Mouse (Mus musculus) limb, embryonic 15.5 days (tissue): ENCODE measurements around the gene Cfap298. TPM values are rescaled to one million over a fixed set of nuclear protein-coding genes. Genes with fewer than 3 reads are reported as not detected.

Experiments
- ATAC-seq: fragments of 200-750 bp; cut with Nextera tagmentation; 2 replicates; pipeline ENCODE4 v1.8.0; 2017; ENCODE audit warnings: low read depth, moderate TSS enrichment; ENCODE audit not compliant: insufficient number of reproducible peaks, low FRiP score, low TSS enrichment
- H3K27ac ChIP-seq: fragments of 300-500 bp; sonication (generic); 2 replicates; pipeline ENCODE4 v1.5.1; 2015; ENCODE audit warnings: moderate library complexity, mild to moderate bottlenecking, inconsistent platforms
- H3K27me3 ChIP-seq: fragments of 300-500 bp; sonication (generic); 2 replicates; pipeline ENCODE4 v1.6.1; 2015; ENCODE audit warnings: inconsistent platforms
- H3K36me3 ChIP-seq: fragments of 300-500 bp; sonication (generic); 2 replicates; pipeline ENCODE4 v1.6.1; 2015; ENCODE audit warnings: inconsistent platforms
- H3K4me1 ChIP-seq: fragments of 300-500 bp; sonication (generic); 2 replicates; pipeline ENCODE4 v1.6.1; 2015; ENCODE audit warnings: inconsistent platforms
- H3K4me2 ChIP-seq: fragments of 300-500 bp; sonication (generic); 2 replicates; pipeline ENCODE4 v1.6.1; 2015; ENCODE audit warnings: mild to moderate bottlenecking, inconsistent platforms
- H3K4me3 ChIP-seq: fragments of 300-500 bp; sonication (generic); 2 replicates; pipeline ENCODE4 v1.5.1; 2015; ENCODE audit warnings: mild to moderate bottlenecking, inconsistent platforms
- H3K9ac ChIP-seq: fragments of 300-500 bp; sonication (generic); 2 replicates; pipeline ENCODE4 v1.6.1; 2015; ENCODE audit warnings: inconsistent platforms
- H3K9me3 ChIP-seq: fragments of 300-500 bp; sonication (generic); 2 replicates; pipeline ENCODE4 v1.6.1; 2016; ENCODE audit warnings: inconsistent platforms
- WGBS: fragments of 180-500 bp; shearing (Covaris S2); methylation state at CpG from one replicate; pipeline ENCODE4 v1.1.7; 2015; 5-methylcytosine and 5-hydroxymethylcytosine counted together
- polyA plus RNA-seq: library from polyadenylated mRNA; unstranded; fragments of >200 nt; fragmentation: Nextera tagmentation; extraction: Ambion mirVana; gene quantifications from 2 replicates; pipeline ENCODE4 v1.2.1, GENCODE M21; 2015

The Cfap298 gene
- polyA plus RNA-seq, 1 experiment from 2014 or later, result 32.1 TPM

DNA sequence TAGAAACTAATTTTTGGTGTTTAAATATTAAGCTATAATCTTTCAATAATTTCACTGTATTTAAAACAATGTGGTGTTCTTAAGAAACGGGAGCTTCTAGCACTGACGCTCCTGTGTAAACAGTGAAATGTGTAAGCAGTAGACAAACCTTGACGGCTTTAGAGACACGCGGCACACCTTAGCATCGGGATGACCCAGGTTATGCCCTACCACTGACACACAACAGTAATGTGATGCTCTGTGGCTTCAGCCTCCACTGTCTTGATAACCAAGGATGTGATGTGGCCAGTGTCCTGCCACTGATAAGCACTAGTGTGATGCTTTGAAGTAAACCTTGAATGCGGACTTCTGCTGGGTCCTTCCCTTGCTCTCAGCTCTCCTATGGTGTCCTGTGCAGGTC lies 6.3 kb upstream of the Cfap298 start:
- Histone ChIP-seq H3K27me3 (no peaks in the 10 kb centered on the region), H3K36me3 (peaks cover 29% of the 10 kb centered on the region), H3K4me3 (no peak overlapping the region), H3K4me2 (no peak overlapping the region), H3K27ac (no peak overlapping the region), H3K4me1 (no peaks in the 10 kb centered on the region), H3K9ac (no peak overlapping the region), H3K9me3 (no peaks in the 10 kb centered on the region)
- no peak for ATAC-seq
- WGBS, result 94% methylated on average over 7 of the region's 7 CpGs

DNA sequence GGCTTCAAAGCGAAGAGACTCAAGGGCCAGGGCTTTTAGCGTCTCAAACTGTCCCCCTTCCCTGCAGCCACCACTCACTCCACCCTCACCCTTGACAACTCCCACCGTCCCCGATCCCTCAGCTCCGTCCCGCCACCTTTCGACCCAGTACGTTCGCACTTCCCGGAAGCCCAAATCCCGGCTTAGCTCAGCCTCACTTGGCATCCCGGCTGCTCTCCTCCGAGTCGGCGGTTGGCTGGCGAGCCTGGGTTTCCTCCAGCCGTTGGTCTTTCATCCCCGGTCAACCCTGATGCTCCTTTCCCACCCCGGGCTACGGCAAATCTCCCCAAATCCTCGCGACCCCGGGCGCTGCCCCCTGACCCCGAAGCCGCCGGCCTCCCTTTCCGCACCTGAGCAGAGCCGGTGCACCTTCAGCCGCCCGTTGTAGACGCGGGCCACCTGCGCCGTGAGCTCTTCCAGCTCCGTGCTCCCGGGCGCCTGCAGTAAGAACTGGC lies 674 bp downstream of the Cfap298 start:
- no peaks in the 10 kb centered on the region for H3K27me3 ChIP-seq
- peak; percentile 53 for ATAC-seq
- H3K9me3 ChIP-seq, result no peaks in the 10 kb centered on the region
- peaks cover 20% of the 10 kb centered on the region for H3K36me3 ChIP-seq
- peaks cover 3% of the 10 kb centered on the region for H3K4me1 ChIP-seq
- peak overlapping the region; percentile 89 for H3K27ac ChIP-seq
- peak overlapping the region; percentile 81 for H3K9ac ChIP-seq
- under 1% methylated on average over 38 of the region's 38 CpGs for WGBS
- H3K4me3 ChIP-seq, result peak overlapping the region; percentile 89
- peak overlapping the region; percentile 82 for H3K4me2 ChIP-seq

DNA sequence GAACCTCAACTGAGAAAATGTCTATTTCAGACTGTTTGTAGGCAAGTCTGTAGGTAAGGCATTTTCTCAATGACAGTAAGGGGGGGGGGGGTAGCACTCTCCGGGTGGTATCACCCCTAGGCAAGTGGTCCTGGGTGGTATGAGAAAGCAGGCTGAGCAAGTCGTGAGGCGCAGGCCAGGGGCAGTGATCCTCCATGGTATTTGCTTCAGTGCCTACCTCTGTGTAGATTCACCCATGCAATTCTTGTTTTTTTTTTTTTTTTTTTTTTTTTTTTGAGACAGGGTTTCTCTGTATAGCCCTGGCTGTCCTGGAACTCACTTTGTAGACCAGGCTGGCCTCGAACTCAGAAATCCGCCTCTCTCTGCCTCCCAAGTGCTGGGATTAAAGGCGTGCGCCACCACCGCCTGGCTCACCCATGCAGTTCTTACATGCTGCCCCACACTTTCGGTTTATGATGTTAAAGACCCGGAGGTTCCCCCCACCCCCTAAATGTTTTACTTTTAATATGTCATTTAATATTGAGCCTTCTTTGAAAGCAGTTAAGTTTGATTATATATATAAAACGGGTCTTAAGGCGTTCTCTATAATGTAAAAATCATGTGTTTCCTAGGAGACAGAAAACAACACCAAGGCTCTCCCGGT lies 1.3 kb downstream of the Cfap298 start:
- peaks cover 23% of the 10 kb centered on the region for H3K36me3 ChIP-seq
- no peaks in the 10 kb centered on the region for H3K9me3 ChIP-seq
- H3K4me1 ChIP-seq, result peaks cover 3% of the 10 kb centered on the region
- peak overlapping the region; percentile 82 for H3K4me2 ChIP-seq
- WGBS, result 24% methylated on average over 13 of the region's 13 CpGs
- no peaks in the 10 kb centered on the region for H3K27me3 ChIP-seq
- H3K27ac ChIP-seq, result peak overlapping the region; percentile 89
- peak overlapping the region; percentile 89 for H3K4me3 ChIP-seq
- peak overlapping the region; percentile 81 for H3K9ac ChIP-seq
- ATAC-seq, result no peak

DNA sequence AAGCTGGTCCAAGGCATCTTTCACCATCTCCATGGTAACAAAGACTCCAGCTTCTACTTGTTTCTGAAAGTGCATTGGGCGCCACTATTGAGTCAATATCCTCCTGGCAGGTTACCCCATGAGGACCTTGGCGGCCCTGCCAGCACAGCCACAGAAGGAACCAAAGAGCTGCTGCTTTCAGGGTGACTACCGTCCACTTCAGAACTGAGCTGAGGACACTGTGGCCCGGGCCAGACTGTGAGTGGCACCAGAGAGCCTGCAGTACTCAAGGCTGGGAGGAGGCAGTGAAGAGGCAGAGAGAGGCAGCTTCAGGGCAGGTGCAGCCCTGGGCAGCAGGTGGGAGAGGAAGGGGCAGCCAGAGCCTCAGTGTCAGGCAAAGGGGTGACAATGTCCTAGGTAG lies 7.5 kb downstream of the Cfap298 start:
- H3K9me3 ChIP-seq, result no peaks in the 10 kb centered on the region
- H3K4me1 ChIP-seq, result no peaks in the 10 kb centered on the region
- H3K27ac ChIP-seq, result no peak overlapping the region
- WGBS, result 86% methylated on average over 4 of the region's 4 CpGs
- H3K27me3 ChIP-seq, result no peaks in the 10 kb centered on the region
- no peak overlapping the region for H3K9ac ChIP-seq
- H3K4me3 ChIP-seq, result no peak overlapping the region
- peaks cover 37% of the 10 kb centered on the region for H3K36me3 ChIP-seq
- ATAC-seq, result no peak
- H3K4me2 ChIP-seq, result no peak overlapping the region

DNA sequence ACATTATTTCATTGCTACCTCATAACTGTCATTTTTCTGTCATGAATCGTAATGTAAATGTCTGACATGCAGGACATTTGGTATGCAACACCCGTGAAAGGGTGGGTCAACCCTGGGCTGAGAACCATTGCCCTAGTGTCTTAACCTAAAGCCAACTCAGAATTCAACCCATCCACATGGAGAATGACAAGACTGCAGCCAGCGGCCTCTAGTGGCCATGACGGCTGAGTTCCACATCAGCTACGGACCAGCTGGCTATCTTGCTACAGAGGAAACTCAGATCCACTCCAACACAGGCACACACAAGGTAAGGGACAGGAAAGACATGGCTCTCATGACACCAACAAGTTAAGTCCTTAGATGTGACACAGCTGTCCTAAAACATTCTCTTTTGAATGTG lies 9.5 kb downstream of the Cfap298 start:
- WGBS, result 20% methylated on average over 5 of the region's 5 CpGs
- peaks cover 34% of the 10 kb centered on the region for H3K36me3 ChIP-seq
- no peak for ATAC-seq

DNA sequence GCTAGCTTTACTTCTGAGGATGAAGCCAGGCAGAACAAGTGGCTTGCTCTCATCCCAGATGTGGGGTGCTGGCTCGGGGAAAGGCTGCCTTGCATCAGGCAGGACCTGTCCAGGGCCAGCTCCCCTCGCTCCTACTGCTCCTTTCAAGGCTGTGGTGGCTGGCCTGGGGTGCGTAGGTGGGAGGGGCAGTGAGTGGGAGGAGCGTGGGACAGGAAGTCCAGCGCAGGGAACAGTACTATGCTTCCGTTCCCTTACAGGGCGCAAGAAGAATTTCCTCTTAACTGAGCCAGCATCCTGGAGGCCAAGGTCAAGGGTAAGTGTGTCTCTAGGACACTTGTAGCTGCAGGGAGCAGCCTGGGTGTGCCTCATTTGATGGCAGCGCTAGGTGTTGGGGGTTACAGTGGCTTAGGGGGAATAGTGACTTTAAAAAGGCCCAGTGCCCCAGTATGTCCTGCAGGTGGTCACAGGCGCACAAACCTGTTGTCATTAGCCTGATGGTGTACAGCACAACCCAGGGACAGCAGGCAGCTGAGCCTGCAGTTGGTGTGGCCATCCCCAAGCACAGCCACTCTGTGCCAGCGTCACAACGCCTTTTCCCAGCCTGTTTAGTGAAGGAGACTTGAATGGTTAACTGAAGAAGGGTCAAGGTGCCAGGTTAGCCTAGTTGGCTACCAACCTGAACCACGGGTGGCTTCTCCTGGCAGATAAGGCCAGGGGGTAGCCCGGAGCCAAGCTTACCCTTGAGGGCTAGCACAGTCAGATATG lies 10.1 kb downstream of the Cfap298 start:
- WGBS, result 82% methylated on average over 13 of the region's 13 CpGs

More for the DNA sequence above, 9.5 kb downstream of the Cfap298 start:
- no peaks in the 10 kb centered on the region for H3K9me3 ChIP-seq
- H3K4me1 ChIP-seq, result no peaks in the 10 kb centered on the region
- H3K27me3 ChIP-seq, result no peaks in the 10 kb centered on the region
- no peak overlapping the region for H3K4me2 ChIP-seq
- H3K9ac ChIP-seq, result no peak overlapping the region
- no peak overlapping the region for H3K4me3 ChIP-seq
- H3K27ac ChIP-seq, result no peak overlapping the region

DNA sequence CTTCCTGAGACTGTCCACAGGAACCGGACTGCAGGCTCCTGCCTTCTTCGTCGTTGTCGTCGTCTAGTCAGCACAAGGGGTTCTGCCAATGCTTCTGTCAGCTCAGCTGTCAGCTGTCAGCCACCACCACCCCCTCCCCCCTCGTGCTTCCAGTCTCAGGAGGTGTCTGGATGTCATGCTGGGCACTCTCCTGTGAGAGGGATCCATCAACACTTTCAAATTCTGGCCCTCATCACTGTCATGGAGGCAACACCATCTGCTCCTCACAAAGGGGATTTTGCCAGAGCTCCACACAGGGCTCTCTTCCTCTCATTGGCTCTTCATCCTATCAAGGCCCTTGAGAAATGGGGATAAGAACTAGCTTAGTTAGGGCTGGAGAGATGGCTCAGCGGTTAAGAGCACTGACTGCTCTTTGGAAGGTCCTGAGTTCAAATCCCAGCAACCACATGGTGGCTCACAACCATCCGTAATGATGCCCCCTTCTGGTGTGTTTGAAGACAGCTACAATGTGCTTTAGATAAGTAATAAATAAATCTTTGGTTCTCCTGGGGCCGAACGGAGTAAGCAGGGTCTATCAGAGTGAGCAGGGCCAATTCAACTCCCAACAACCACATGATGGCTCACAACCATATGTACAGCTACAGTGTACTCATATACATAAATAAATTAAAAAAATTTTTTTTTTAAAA lies 13.3 kb downstream of the Cfap298 start:
- Histone ChIP-seq H3K4me1 (no peaks in the 10 kb centered on the region), H3K27ac (no peak overlapping the region), H3K4me2 (no peak overlapping the region), H3K9ac (no peak overlapping the region), H3K27me3 (no peaks in the 10 kb centered on the region), H3K36me3 (peaks cover 8% of the 10 kb centered on the region; the same call in 1 of the 2 replicates), H3K9me3 (no peaks in the 10 kb centered on the region), H3K4me3 (no peak overlapping the region)
- ATAC-seq, result no peak
- 51% methylated on average over 10 of the region's 10 CpGs for WGBS

More for the DNA sequence above, 10.1 kb downstream of the Cfap298 start:
- ATAC-seq, result no peak
- Histone ChIP-seq H3K27ac (no peak overlapping the region), H3K36me3 (peaks cover 31% of the 10 kb centered on the region), H3K4me1 (no peaks in the 10 kb centered on the region), H3K27me3 (no peaks in the 10 kb centered on the region), H3K4me3 (no peak overlapping the region), H3K9ac (no peak overlapping the region), H3K9me3 (no peaks in the 10 kb centered on the region), H3K4me2 (no peak overlapping the region)

DNA sequence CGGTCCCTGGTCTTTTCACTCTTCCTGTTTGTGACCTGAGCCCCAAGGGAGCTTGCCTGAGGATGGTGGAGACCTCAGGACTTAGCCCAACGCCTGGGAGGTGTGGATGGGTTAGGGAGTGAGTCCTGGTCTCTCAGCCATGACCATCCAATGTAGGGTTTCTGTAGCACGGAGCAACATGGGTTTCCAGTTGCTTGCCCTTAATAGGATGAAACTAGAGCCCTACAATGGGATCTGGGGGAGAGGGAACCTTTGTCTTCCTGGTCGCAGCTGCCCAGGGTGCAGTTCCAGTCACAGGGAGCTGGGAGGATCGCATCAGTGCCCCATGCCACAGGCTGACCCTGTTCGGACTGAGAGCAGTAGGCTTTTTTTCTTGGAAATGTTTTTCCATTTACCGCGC lies 17.8 kb downstream of the Cfap298 start:
- Histone ChIP-seq H3K9me3 (no peaks in the 10 kb centered on the region), H3K27ac (no peak overlapping the region), H3K4me3 (no peak overlapping the region), H3K4me2 (no peak overlapping the region), H3K27me3 (no peaks in the 10 kb centered on the region), H3K36me3 (no peaks in the 10 kb centered on the region), H3K9ac (no peak overlapping the region), H3K4me1 (no peaks in the 10 kb centered on the region)
- WGBS, result 77% methylated on average over 8 of the region's 8 CpGs
- no peak for ATAC-seq

DNA sequence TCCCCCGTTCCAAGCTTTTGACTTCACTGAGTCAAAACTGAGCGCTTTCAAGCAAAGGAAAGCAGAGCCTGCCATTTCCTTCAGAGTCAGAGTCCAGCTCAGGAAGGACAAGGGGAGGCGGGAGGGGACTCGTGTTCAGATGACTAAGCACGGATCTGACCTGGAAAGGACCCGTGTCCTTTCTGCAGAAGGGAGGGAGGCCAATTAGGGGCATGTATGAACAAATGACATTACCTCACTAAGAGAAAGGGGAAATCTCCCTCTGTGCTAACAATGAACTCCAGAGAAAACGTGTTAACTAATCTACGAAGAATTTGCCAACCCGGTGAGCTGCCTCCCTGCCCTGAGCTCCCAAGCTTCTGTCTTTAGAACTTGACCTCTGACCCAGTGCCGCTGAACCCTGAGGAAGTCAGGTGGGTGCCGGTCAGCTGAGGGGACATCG lies 18.9 kb downstream of the Cfap298 start:
- no peaks in the 10 kb centered on the region for H3K36me3 ChIP-seq
- no peak overlapping the region for H3K27ac ChIP-seq
- H3K4me2 ChIP-seq, result no peak overlapping the region
- H3K9ac ChIP-seq, result no peak overlapping the region
- no peak for ATAC-seq
- H3K27me3 ChIP-seq, result no peaks in the 10 kb centered on the region
- WGBS, result 45% methylated on average over 12 of the region's 12 CpGs
- no peaks in the 10 kb centered on the region for H3K9me3 ChIP-seq
- no peak overlapping the region for H3K4me3 ChIP-seq
- peaks cover 3% of the 10 kb centered on the region; the same call in 1 of the 2 replicates for H3K4me1 ChIP-seq

DNA sequence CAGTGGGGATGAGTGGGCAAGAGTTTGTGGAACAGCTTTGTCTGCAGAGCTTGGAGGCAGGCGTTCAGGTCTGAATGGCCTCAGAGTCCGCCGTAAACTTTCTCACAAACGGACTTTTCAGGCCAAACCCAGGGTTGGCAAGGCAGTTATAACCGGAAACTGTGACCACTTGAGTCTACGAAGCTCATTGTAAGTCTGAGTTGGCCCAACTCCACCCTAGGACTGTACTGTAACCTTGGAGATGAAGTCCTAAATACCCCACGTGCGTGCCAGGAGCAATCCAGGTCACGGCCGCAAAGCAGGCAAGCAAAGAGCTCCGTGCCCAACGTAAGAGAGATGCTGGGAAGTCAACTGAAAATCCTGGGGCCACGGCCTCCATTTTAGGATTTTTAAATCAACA lies 23.1 kb downstream of the Cfap298 start:
- no peak overlapping the region for H3K9ac ChIP-seq
- no peaks in the 10 kb centered on the region for H3K9me3 ChIP-seq
- ATAC-seq, result no peak
- WGBS, result 81% methylated on average over 13 of the region's 13 CpGs
- no peak overlapping the region for H3K4me2 ChIP-seq
- H3K27ac ChIP-seq, result no peak overlapping the region
- peaks cover 4% of the 10 kb centered on the region; the same call in 1 of the 2 replicates for H3K4me1 ChIP-seq
- no peaks in the 10 kb centered on the region for H3K36me3 ChIP-seq
- no peaks in the 10 kb centered on the region for H3K27me3 ChIP-seq
- H3K4me3 ChIP-seq, result no peak overlapping the region

DNA sequence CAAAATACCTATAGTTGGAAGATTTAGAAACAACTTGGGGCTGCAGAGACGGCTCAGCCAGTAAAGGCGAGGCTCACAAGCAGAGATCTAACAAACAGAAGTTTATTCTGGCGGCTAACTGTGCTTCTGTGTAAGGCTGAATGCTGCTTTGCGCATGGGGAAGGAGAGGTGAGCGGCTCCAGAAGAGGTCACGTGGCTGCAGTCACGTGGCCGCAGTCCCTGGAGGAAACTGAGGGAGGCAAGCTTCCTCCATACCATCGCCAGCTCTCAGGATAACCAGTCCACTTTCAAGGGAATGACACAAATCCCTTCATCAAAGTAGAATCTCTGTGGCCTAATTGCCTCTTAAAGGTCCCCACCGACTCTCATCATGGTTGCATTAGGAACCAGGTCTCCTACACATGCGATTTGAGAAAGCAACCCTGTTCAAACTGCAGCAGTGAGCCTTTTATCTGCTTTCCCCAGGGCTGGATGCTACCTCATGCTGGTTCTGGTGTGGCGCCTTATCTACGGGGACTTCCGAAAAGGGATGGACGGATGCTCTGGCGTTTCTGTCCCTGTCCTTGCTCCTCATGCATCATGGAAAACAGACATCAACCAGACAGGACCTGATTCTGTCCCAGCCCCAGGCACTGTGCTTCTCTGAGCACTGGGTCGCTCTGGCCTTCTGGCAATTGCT lies 23.9 kb downstream of the Cfap298 start:
- H3K4me3 ChIP-seq, result no peak overlapping the region
- no peaks in the 10 kb centered on the region for H3K27me3 ChIP-seq
- ATAC-seq, result no peak
- WGBS, result 77% methylated on average over 17 of the region's 17 CpGs
- peaks cover 4% of the 10 kb centered on the region; the same call in 1 of the 2 replicates for H3K4me1 ChIP-seq
- no peaks in the 10 kb centered on the region for H3K36me3 ChIP-seq
- H3K4me2 ChIP-seq, result no peak overlapping the region
- H3K27ac ChIP-seq, result no peak overlapping the region
- H3K9me3 ChIP-seq, result no peaks in the 10 kb centered on the region
- no peak overlapping the region for H3K9ac ChIP-seq
